Mouse (Mus musculus) cerebellum, adult 2 months (tissue): ENCODE data around the gene Btg3.

Experiments
- CTCF ChIP-seq: fragments of 200-500 bp; IDR thresholded peaks from 2 replicates; pipeline ENCODE4 v1.5.1; 2011; ENCODE audit warnings: low read depth, mild to moderate bottlenecking, control low read depth, low read length, moderate library complexity, borderline replicate concordance; ENCODE audit not compliant: insufficient read depth
- POLR2A ChIP-seq: fragments of 200-500 bp; IDR thresholded peaks from 2 replicates; pipeline ENCODE4 v1.6.1; 2011; ENCODE audit warnings: low read length, control low read depth, borderline replicate concordance; ENCODE audit not compliant: insufficient read depth

- TF ChIP-seq POLR2A: no peak
- no peak for TF ChIP-seq CTCF
Measured at GRCm38 (mm10) chr16:78372786-78373185, 4.2 kb downstream of the Btg3 start.
